Mouse (Mus musculus) gastrocnemius, postnatal 25 days (tissue): ENCODE measurements around the gene Hnrnpl. TPM values are rescaled to one million over a fixed set of nuclear protein-coding genes. Genes with fewer than 3 reads are reported as not detected.

ENCODE experiments used
- DNase-seq: peaks from one replicate; pipeline ENCODE4 v3.0.0; 2022
- total RNA-seq, 2 experiments: library from RNA; stranded (reverse); gene quantifications; 1 replicate in 1 of 2; 2 replicates in 1 of 2; pipeline ENCODE4 v1.2.3; 2021

Gene Hnrnpl
- total RNA-seq, 2 experiments from 2014 or later: 118 to 120 TPM

- DNase-seq: no peak
Observed at GRCm38 (mm10) chr7:28829821-28830220, 21.5 kb downstream of the Hnrnpl start.

DNA sequence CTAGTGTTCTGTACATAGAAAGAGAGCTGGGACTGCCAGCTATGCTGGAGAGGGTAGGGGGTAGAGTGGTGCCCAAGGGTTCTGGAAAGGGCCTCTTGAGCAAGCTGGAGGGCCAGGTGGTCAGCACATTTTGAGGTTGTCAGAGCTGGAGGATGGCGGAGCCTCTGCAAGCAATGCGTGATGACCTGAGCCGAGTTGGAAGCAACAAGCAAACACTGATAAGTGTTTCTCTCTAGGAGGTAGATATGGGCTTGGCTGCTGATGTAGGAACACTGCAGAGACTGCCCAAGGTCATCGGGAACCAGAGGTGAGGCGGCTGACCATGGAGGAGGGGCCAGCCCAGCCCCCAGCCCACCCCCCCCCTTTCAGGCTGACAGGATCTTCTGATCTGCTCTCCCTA, 22.6 kb downstream of the Hnrnpl start:
- no peak for DNase-seq

GRCm38 (mm10) chr7:28831411-28832125, 23.2 kb downstream of the Hnrnpl start:
- no peak for DNase-seq

DNA sequence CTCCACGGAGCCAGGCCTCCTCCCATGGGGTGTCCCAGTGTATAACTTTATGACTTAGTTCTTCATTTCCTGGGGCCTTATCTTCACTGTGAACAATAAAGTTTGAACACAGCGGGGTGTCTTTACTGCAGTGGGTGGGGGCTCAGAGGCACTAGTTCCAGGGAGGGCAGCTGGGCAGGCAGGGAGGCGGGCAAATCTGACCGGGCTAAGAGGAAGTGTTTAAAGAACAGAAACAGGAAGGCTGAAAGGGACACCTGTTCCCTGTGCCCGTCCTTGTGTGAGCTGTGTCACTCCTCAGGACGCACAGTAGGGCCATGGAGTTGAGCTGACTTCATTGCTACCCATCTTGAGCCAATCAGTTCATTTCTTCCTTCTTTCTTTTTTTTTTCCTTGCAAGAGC, 23.8 kb downstream of the Hnrnpl start:
- DNase-seq: no peak

DNA sequence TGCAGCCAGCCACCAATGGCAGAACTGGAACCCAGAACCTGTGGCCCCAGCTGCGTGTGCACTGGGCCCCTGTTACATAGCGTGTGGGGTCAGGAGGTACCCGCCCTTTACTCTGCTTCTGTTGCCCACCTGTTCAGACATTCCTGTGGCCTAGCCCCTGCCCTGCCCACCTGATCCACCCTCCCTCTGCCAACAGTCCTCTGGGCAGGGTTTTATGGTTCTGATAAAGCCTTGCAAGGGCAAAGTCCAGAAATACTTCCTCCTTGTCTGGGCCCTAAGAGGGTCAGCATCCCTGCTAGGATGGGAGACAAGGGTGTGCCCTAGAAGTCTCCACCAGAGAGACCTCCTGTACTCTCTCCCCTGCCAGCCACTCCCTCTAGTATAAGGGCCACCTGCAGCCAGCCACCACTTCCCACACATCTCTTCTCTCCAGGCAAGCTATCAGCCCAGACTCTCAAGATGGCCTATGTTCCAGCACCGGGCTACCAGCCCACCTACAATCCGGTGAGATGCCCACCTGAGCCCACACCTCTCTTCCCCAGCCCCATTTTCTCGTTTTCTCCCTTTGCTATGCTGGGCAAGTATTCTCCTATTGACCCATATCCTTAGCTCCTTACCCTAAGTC, 25.5 kb downstream of the Hnrnpl start, which contains the start of gene Lgals4:
Lgals4 (plus strand) TSS at position 132 of the 625 bp plus-strand sequence.
- no peak for DNase-seq

DNA sequence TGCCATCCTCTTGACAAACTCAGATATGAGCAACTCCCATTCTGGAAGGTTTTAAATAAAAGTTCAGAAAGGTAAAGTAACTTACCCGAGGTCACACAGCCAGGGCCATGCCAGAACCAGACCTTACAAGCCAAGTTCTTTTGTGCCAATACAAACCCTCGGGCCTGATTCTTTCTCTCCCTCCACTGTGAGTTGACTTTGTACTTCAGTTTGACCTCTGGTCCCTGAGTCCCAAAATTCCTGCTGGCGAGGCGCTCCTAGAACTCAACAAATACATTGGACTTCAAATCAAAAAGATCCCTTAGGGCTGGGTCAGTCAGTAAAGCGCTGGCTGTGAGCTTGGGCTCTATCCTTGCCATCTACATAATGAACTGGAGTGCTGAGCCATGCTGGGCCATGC, 28.6 kb downstream of the Hnrnpl start:
- no peak for DNase-seq

- DNase-seq: no peak
Observed at GRCm38 (mm10) chr7:28838331-28838730, 30.0 kb downstream of the Hnrnpl start.

- DNase-seq: no peak
Observed at GRCm38 (mm10) chr7:28847273-28847672, 38.9 kb downstream of the Hnrnpl start.

DNA sequence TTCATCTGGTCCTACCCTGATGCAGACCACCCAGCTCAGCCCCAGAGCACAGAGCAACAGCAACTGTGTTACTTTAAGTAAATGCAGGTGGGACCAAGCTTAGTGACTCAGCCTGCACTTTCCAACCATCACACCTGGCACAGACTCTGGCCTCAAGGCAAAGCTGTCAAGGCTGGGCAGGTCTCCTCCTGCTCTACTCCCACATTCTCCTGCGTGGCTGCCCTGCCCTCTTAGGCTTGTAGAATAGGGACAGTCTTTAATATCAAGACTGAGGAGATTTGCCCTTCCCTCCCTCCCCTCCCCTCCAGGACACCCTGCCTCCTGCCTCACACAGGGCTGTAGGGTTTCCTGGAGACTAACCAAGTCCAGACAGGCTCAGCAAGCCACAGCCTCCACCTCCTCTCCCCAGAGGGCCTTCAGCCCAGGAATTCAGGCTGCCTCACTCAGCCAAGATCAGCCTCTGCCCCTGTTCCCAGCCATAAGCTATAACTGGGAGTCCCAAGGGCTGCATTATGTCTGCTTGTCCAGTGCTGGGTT, 41.4 kb downstream of the Hnrnpl start:
- no peak for DNase-seq

- DNase-seq: no peak
Observed at GRCm38 (mm10) chr7:28850642-28851041, 42.3 kb downstream of the Hnrnpl start.

DNA sequence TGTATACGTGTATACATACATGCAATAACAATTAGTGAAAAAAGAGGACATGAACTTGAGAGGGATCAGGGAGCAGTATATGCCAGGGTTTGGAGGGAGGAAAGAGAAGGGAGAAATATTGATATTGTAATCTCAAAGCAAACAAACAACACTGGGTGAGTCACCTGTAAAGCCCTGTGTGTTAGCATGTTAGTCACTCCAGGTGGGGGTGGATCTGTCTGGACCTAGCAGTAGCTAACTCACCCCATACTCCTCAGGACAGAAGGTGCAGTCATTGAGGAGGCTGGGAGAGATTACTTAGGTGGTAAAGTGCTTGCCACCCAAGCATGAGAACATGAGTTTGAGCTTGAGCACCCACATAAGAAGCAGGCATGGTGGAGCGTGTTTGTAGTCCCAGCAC, 51.6 kb downstream of the Hnrnpl start:
- no peak for DNase-seq

DNA sequence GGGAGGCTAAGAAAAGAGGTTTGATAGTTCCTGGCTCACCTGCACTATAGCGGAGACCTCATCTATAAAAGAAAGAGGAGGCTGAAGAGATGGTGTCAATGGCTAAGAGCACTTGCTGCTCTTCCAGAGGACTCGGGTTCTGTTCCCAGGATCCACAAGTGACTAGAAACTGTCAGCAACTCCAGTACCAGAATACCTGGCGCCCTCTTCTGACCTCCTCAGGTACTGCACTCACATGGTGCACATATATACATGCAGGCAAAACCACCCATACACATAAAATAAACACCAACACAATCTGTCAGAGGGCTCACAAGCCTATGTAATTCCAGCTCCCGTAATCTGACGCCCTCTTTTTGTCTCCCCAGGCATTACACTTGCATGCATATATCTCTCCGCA, 52.6 kb downstream of the Hnrnpl start:
- DNase-seq: no peak

- no peak for DNase-seq
Observed at GRCm38 (mm10) chr7:28862817-28863499, 54.6 kb downstream of the Hnrnpl start.

DNA sequence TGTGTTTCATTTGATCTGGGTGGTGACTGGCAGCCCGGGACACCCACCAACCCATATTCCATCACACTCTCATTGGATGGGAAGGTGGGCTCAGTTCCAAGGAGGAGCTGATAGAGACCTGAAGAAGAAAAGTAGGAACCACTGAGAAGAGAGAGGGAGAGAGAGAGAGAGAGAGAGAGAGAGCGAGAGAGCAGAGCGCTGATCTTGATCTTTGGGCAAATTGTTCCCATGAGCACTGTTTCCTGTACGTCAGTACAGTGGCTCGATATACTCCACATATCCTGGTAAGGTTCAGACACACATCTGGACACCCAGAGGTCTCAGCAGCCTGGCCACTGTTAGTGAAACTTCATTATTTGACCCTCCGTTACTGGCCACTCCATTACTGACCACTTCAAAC, 55.2 kb downstream of the Hnrnpl start, which contains the start of gene Lgals7:
Lgals7 (plus strand) TSS at position 314 of the 400 bp plus-strand sequence.
- no peak for DNase-seq

DNA sequence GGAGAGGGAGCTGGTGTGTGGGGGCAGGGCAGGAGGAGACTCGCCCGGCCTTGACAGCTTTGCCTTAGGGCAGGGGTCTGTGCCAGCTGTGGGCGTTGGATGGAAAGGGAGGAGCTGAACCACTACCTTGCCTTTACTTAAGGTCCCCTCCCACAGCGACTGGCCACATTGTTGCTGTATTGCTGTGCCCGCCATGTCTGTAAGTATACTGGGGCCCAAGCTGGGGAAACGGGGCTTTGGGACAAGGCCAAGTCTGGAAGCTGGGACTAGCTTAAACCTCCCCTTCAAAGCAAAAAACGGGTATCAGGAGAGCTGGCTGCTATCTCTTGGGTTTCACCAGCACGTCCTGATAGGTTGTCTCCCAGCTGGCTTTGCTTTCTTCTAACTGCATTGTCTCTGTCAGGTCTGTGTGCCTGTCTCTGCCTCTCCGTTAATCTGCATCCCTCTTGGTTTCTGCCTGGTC, 56.0 kb downstream of the Hnrnpl start:
- no peak for DNase-seq

DNA sequence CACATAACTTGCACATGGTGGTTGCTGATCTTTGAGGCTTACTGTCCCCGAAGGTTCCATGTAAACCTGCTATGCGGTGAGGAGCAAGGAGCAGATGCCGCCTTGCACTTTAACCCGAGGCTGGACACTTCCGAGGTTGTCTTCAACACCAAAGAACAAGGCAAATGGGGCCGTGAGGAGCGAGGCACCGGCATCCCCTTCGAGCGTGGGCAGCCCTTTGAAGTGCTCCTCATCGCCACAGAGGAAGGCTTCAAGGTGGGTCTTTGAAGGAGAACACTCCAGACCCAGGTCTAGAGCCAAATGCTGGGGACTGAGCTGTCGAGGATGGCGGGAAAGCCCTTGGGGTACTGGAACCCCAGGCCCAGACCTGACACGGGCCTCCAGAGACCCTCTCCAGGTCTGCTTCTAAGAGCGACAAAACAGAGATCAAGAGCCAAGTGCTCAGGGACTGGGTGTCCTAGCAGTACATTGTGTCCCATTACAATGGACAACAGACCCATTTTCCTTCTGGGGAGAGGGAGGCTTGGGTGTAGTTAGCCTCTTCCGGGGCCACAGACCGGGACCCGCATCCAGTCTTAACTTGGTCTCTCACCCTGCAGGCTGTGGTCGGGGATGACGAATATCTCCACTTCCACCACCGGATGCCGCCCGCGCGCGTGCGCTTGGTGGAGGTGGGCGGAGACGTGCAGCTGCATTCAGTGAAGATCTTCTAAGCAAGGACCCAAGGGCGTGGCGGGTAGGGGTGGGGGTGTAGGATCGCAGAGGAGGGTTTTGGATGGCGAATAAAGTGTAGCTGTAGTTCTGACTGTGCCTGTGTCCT, 57.4 kb downstream of the Hnrnpl start:
- peak; percentile 84 for DNase-seq

- DNase-seq: no peak
Observed at GRCm38 (mm10) chr7:28866769-28867507, 58.6 kb downstream of the Hnrnpl start.

GRCm38 (mm10) chr7:28867508-28868340, 59.4 kb downstream of the Hnrnpl start:
- DNase-seq: peak; percentile 65

- no peak for DNase-seq
Observed at GRCm38 (mm10) chr7:28870901-28871664, 62.7 kb downstream of the Hnrnpl start.
